Mouse (Mus musculus) liver, embryonic 14.5 days (tissue): ENCODE measurements at regions not wholly inside any gene's neighbourhood (a gene's known extent, or its start where the extent isn't known, plus 50 kb on each side); places are given as distances from the start of the nearest gene placed in this dataset.

Experiments
- CTCF ChIP-seq: IDR thresholded peaks from 2 replicates; pipeline ENCODE4 v1.5.1; 2016; ENCODE audit warnings: antibody characterized with exemption, low read depth, control low read depth
- EP300 ChIP-seq: IDR thresholded peaks from 2 replicates; pipeline ENCODE4 v1.6.1; 2016; ENCODE audit warnings: antibody characterized with exemption, low read depth

- TF ChIP-seq CTCF (no peak), EP300 (0 out of 2 replicates have a peak, but pooled peaks have one; percentile 31)
Measured at GRCm38 (mm10) chr16:93152765-93153489, 327.0 kb upstream of the Runx1 start.
